Mouse (Mus musculus) urinary bladder, adult 2 months (tissue): ENCODE measurements around the gene Gm19345. TPM values are rescaled to one million over a fixed set of nuclear protein-coding genes. Genes with fewer than 3 reads are reported as not detected.
A peak's percentile ranks its signal among the peaks of the same experiment; 100 is the strongest.

Experiments
- DNase-seq: peaks from one replicate; pipeline ENCODE4 v3.0.0; 2022; ENCODE audit warnings: low spot score
- polyA plus RNA-seq: library from polyadenylated mRNA; depleted of rRNA; stranded (reverse); fragments of >200 nt; gene quantifications from 2 replicates; pipeline ENCODE4 v1.2.3, GENCODE M21; 2012

Gene Gm19345
- polyA plus RNA-seq, 1 experiment: 0.08 TPM

DNA sequence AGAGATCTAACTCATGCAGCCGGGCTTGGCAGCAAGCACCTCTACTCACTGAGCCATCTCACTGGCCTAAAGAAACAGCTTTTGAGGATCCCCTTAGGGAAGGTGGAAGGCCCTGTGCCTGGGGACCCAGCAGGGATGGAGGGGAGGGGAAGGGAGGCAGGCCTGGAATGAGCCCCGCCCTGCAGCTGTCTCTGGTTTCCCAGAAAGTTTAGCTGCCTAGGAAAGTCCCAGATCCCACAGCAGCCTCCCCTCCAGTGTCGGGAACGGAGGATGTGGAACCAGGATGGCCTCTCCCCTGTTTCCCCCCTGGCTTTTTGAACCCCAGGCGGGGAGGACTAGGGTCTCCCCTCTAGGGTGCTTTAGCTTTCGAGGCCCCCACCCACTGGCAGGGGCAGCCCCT lies 25.0 kb upstream of the Gm19345 start:
- no peak for DNase-seq

DNA sequence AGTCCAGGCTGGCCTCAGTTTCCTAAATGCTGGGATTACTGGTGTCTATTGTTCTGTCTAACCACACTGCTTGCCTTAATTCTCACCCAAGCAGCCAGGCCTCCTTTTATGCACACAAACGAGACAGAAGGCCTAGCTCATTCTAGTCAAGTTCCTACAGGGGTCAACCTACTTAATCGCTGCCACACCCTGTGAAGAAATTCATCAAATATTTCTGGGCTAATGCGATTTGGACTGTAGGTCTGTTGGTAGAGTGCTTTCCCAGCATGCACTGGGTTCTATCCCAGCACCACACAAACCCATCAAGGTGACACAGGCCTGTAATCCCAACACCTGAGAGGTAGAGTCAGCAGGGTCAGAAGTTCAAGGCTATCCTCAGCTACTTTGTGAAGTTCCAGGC lies 22.1 kb upstream of the Gm19345 start:
- no peak for DNase-seq

DNA sequence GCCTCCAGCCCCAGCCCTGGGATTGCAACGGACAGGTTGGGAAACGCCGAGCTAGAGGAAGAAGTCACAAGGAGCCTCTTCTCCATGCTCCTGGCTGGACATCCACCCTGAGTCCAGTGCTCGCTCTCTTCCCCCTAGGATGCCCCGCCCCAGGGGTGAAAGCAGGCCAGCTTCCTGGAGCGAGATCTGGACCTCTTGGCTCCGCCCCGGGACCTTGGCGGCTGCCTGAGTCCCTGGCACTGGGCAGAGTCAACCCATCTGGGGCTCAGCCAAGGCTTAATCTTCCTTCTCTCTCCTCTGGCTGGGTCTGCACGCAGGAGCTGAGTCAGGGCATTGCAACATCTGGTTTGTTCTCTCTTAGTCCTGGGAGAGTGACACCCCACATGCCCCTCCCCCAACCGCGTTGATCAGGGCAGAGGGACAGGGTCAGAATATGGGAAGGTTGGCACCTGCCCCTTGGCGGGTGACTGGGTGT lies 21.1 kb upstream of the Gm19345 start:
- peak; percentile 80 for DNase-seq

DNA sequence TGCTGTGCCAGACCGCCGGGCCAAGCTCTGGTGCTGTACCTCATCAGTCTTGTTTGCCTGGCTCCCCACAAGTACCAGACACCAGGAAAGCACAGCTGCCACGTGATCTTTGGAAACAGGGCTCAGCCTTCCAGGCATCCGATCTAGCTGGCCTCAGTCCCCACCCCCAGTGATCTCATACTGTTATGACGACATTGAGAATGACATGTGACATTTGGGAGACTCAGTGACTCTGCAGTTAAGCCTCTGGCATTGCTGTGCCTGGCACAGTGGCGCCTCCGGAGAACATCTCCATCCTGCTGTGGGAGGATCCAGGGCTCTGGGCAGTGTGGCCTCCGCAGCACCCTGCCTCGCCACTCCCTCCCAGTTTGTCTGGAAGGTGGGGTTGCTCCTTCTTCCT lies 20.0 kb upstream of the Gm19345 start:
- no peak for DNase-seq

DNA sequence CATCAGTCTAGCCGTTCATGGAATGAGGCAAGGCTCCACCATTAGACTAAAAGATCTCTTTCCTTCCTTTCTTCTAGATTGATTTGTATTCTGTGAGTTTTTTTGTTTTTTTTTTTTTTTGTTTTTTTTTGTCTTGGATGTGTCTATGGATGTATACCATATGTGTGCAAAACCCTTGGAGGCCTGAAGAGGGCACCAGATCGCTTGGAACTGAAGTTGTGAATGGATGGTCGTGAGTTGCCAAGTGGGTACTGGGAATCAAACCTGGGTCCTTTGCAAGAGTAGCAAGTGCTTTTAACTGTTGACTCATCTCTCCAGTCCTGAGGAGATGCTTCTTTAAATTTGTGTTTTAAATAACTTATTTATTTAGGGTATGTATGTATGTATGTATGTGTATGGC lies 17.7 kb upstream of the Gm19345 start:
- no peak for DNase-seq

DNA sequence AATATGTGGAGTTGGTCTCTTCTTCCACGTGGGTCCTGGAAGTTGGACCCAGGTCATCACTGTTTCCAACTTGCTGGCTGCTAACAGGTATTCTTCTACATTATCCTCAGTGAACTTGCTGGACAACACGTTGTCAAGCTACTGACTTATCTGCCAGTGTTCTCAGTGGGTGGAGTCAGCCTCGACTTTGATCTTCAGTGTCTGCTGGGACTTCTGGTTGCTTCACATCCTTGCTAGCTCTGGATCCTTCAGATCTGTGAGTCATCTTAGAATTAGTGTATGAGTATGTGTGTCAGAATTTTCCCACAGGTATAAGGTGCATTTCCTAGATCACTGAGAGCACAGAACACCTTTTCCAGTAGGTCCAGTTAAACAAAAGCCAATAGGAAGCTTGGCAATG lies 15.0 kb upstream of the Gm19345 start:
- no peak for DNase-seq

DNA sequence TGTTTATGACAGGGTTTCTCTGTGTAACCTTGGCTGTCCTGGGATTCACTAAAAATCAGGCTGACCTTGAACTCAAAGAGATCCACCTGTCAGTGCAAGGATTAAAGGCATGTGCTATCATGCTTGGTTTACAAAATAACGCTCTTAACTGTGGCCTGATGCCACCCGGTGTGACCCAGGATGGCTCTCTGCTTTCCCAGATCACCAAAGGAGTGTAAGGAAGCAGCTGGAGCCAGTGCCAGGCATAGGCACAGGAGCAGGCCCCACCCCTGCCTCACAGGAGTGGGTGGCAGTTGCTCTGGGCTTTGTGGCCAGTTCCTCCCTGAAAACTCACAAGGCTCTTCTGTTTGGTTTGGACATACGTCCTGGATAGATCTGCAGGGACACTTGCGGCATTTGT lies 11.4 kb upstream of the Gm19345 start:
- no peak for DNase-seq

DNA sequence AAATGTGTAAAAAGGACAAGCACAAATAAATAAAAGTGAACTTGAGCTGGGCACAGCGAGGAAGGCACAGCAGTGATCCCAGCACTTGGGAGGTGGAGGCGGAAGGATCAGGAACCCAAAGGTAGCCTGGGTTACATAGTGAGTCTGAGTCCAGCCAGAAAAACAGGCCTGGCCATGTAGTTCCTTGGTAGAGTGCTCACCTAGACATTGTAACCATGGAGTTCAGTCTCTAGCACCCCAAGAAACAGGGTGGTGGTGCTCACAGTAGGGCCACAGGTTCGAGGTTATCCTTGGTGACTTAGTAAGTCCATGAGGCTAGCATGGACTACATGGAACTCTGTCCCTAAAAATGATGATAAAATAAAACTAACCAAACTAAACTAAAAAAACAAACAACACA lies 10.9 kb upstream of the Gm19345 start:
- no peak for DNase-seq

DNA sequence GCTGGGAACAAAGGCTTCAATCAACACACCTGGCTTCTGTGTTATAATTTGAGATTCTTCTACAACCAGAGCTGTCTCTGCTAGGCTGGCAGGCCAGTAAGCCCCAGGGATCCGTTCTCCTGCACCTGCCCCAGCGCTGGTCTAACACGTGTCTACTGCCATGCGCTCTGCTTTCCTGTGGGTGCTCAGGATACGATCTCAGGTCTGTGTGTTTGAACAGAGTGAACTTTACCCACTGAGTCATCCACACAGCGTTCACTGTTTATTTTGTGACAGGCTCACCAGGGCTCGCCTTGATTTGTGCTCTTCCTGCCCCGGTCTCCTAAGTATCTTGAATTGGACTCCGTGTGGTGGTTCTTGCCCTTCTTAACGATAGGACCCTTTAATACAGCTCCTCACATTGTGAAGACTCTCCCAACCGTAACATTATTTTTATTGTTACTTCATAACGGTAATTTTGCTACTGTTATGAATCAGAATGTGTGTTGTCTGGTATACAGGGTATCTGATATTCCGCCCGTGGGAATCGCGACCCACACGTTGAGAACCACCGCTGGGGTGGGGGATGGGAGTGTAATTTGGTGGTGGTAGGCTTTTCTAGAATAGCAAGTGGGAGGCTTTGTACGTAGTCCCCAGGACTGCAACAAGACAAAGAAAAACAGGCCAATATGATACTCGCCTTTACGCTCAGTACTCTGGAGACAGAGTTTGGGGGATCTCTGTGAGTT lies 10.0 kb upstream of the Gm19345 start:
- no peak for DNase-seq

DNA sequence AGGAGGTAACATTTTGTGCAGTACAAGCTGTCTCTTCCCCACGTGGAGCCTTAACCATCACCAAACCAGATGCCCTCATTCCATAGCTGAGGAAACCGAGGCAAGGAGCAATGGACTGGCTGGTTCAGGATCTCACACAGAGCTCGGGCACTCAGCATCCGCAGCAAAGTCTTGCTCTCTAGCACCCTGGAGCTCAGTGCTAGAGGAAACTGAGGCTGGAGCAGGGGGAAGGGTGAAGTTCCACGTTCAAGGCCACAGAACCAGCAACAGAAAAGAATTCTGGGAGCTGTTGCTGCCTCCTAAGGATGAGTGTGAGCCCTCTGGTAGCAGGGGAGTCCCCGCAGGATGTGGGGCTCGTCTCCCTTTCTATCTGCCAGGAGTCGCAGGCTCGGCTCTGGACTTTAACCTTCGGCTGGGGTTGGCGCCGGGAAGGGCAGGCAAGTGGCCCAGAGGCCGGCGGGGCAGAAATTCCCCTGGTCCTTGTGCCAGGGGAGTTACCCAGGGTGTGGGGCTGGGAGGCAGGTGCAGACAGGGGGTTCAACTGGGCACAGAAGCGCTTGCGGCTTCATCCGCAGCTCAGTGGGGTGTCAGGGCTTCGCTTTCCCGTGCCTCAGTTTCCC lies 8.8 kb upstream of the Gm19345 start:
- DNase-seq: no peak

DNA sequence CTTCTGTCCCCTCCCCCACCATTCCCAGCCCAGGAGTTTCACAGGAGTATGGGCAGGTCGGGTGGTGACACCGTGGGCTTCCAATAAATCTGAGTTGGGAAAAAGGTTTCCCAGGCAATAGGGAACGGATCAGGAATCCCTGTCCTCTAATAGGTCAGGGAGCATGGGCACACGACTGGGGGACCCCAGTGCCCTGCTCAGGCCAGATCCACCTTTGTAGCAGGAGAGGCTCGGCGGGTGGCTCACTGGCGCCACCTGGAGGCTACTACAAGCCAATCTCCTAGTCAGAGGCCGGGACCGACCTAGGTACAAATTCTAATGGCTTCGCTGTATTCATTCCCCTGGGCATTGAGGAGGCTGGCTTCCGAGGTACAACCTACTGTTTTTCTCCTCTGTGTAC lies 8.2 kb upstream of the Gm19345 start:
- DNase-seq: peak; percentile 66

DNA sequence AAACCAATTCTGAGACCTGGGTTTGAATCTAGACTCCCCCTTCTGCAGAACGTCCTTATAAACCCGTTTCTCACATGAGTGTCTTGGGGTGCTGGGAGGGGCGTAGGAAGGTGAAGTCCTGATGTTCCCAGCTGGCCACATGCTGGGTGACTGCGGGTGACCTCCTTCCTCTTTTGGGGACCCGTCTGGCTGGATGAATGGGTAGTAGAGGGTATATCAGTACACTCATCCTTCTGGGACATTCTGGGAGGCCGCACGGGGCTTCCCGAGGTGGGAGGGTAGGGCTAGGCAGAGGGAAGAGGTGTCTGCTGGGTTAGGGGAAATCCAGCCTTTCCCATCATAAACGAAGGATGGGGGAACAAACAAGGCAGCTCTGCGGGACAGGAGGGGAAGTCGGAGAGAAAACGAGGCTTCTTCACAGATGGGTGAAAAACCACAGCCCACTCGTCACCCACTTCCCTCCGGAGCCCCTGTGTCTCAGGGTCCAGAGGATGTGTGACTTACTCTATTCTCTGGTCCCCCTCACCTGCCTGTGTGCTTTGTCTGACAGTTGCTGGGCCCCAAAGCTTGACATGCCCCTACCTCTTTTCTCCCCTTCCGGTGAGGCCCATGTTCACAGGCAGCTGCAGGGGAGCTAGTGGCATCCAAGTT lies 7.2 kb upstream of the Gm19345 start:
- no peak for DNase-seq

DNA sequence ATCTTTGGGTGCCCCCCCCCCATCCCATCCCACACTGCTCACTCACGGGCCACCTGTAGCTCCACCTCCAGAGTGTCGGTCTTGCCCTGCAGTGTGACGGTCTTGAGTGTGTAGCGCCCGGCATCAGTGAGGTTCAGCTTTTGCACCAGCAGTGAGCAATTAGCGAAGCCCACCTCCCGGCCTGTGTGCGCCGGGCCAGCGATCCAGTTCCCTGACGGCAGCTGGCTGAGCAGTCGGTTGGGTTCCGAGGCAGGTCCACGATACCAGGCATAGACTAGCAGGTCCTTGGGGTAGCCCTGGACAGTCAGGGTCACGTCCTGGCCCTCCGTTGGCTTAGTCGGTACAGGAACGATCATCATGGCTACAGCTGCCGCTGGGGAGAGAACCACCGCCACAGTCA lies 1.7 kb downstream of the Gm19345 start:
- DNase-seq: no peak

DNA sequence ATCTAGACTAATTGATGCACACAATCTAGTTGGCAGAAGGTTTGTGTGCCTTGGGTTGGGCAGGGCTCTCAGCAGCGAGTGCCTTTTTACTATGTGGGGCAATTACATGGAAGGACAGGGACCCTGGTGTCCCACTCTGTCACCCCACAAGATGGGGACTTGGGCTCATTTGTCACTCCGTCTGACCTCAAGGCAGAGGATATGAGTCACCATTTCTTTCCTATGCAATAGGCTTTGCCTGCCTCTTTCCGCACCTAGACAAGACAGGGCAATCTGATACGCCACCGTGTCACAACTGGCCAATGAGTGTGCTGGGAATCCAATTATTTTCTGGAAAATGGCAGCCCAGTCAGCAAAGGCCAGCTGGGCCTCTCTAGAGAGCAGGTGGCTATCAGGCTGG lies 3.9 kb downstream of the Gm19345 start:
- no peak for DNase-seq

DNA sequence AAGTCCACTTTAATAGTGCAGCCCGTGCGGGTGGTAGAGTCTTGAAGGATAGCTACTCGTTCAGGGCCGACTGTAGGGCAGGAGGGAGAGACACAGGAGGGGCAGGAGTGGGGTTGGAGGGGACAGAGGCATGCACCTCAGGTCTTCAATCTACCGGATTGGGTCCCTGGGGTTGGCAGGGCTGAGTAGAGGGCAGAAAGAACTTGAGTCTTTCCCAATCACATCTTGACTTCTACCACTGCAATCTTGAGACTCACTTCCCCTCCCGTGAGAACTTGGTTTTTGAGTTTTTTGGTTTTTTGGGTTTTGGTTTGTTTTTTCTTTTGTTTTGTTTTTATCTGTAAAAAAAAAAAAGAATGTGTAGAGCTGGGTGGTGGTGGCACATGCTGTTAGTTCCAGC lies 4.5 kb downstream of the Gm19345 start:
- no peak for DNase-seq

DNA sequence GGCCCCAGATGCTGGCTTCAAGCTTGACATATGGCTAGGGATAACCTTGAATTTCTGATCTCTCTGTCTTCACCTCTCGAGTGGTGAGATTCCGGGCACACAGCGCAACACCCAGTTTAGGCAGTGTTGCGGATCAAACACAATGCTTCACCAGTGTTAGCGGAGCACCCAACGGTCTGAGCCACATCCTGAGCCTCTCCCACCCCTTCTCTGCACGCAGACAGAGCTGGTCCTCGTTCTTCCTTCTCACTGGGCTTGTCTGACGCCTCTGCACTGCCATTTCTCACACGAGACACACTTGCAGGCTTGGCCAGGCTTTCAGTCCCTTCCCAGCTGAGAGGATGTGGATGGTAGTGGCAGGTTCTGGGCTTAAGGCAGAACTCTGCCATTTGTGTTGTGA lies 7.9 kb downstream of the Gm19345 start:
- no peak for DNase-seq

DNA sequence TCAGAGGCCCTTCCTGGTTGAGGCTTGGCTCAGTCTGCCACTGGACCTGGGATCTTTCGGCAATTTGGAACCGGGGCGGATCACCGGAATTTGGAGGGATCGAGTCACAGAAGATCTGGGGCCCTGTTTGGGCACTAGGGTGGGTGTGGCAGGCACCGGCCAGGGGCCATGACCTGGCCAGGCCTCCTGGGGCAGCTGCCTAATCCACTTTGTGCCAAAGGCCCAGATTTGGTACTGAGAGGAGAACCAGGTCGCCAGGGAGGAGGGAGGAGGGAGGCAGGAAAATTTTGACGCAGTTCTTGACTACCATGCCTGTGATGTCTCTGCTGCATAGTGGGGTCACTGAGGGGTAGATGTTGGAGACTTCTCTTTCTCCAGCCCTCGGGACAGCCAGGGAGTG lies 9.4 kb downstream of the Gm19345 start, which contains the start of gene Ceacam16:
Ceacam16 (minus strand) TSS at position 101 of the 400 bp plus-strand sequence.
- no peak for DNase-seq

DNA sequence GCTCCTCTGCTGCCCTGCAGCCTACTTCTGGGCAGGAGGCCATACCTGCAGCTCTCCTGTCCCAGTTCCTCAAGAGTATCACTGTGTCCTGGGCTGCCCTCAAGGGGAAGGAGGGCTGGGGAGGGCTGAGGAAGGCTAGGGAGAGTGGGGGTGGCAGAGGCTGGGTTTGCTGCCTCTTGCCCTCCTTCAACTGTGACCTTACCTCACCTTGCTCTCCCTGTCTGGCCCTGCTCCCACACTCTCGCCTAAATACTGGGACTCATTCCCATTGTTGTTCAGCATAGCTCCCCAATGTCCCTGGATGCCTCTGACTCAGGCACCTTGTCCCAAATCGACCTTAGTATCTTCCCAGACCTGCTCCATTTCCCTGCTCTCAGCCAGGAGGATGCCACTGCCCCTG lies 12.4 kb downstream of the Gm19345 start:
- no peak for DNase-seq

DNA sequence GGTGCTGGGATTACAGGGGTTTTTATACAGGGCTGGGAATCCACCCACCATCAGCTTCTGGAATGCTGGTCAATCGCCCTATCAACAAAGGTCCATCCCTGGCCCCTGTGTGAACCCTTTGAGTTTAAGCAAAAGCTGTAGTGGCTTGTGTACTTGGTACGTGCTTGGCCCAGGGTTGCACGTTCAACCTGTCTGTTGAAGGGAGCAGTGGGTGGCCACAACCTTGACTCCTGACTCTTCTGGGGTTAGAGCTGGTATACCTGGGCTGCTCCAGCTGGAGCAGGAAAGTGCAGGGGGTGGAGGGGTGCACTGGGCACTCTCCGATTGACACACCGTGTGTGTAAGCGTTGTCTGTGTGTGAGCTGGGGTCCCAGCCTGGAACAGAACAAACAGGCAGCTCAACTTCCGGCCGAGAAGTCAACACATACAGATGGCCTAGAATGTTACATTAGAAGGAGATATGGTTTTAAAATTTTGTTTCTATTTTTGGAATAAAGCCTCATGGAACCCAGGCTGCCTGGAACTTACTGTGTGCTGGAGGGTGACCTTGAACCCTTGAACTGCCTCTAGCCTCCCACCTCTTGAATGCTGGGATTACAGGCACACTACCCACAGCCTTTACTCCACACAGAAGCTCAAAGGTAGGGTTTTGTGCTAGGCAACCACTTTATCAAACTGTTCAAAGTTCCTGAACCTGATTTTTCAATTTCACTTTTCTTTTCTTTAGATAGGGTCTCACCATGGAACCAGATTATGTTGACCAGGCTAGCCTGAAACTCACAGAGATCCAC lies 13.6 kb downstream of the Gm19345 start:
- no peak for DNase-seq

DNA sequence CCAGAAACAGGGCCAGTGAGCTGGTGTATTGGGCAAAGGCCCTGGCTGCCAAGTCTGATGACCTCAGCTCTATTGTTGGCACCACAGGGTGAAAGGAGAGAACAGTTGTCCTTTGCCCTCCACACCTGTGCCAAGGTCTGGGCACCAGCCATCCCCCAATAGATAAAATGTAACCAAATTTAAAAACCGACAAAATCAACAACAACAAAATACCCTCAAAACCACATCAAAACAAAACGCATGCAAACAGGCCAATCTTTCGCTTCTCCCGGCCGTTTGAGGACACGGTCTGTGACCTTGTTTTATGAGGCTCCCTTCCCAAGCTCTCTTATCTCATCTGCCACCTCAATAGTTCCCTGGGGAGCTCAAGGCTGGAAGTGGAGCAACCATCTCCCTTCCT lies 14.7 kb downstream of the Gm19345 start:
- DNase-seq: no peak

DNA sequence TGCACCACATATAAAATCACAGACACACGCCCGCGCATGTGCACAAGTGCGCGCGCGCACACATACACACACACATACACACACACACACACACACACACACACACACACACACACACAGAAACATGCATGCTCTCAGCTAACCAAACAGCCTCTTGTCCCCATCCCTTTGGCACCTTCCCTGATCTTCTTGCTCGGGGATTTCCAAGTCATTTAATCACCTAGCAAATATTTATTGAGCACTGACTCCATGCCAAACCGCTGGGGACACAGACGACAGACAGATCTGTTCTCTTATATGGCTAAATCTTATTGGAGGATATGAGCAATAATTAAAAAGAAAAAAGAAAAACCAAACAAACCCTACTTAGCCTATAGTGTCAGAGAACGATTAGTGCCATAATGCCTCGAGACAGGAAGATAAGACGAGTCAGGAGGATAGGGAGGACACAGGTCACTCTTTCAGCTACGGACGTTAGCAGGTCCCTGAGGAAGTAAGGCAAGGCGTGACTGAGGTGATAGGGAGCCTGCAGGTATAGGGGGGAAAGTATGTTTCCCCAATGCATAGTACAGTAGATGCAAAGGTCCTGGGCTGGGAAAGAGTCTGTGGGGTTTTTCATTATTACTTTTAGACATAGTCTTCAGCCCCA lies 16.1 kb downstream of the Gm19345 start:
- DNase-seq: no peak

DNA sequence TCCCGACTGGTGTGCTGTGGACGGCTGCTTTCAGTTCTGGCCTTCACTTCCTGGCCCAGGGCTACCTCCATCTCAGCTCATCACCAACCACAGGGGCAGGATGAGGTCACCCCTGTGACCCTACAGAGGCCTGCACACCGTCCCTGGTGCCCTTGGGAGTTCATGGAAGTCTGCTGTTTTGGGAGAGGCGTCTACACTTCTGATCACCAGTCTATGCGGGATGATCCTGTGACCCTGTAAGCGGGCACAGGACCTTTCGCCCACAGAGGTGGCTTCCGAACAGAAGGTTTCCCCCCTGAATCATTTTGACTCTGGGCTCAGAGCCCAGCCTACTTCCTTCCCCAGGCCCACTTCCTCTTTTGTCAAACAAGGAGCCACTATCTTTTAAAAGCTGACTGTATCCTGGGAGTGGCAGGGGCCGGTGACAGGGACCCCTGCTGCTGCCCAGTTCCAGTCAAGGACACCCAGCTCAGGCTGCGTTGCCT lies 19.4 kb downstream of the Gm19345 start:
- no peak for DNase-seq
